Mouse (Mus musculus) megakaryocyte-erythroid progenitor cell, adult 5-6 weeks (primary cell): ENCODE measurements around the gene Gm8122. TPM values are rescaled to one million over a fixed set of nuclear protein-coding genes. Genes with fewer than 3 reads are reported as not detected.
"Not testable (repeated sequence)": the region's sequence is repeated elsewhere in the genome, so short reads cannot be mapped to it uniquely, and the experiment has no call there.

Experiments used
- ATAC-seq: replicated peaks from 2 replicates; pipeline ENCODE4 v1.8.0; 2016; ENCODE audit warnings: mild to moderate bottlenecking, inconsistent platforms; ENCODE audit not compliant: severe bottlenecking, poor library complexity, low FRiP score, low TSS enrichment
- total RNA-seq, 2 experiments: library from RNA; stranded (forward) in 1 of 2; stranded (reverse) in 1 of 2; fragments of 200-1000, 215-1000 nt in 1 of 2; fragments of >200 nt in 1 of 2; fragmentation: Nextera tagmentation in 1 of 2; gene quantifications; 2 replicates each; pipeline ENCODE4 v1.2.3; 2014 to 2017

Gm8122 gene
- total RNA-seq (2014; fragmentation: Nextera tagmentation) (not detected in 2 replicates), total RNA-seq (2017) (not detected in 2 replicates)

DNA sequence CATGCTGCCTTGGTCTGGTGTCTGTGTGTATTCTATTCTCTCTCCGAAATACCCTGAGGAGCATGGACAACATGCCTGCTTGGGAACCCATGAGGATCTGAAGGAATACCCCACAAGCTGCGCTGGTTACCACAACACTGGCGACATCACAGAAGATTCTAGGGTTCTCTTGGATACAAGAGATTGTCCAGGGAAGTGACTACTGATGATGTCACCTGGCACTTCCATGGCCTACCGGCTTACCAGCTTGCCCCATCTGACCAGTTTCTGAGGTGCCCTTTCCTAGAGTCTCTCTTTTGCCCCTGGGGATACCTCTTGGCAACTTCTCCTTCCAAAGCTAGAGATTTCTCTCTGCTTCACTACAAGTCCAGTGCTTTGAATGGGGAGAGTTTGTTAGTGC is at the start of gene Gm8122:
TSS of gene Gm8122 (minus strand) at position 101 of the 400 bp plus-strand sequence.
- ATAC-seq = not testable (repeated sequence)

DNA sequence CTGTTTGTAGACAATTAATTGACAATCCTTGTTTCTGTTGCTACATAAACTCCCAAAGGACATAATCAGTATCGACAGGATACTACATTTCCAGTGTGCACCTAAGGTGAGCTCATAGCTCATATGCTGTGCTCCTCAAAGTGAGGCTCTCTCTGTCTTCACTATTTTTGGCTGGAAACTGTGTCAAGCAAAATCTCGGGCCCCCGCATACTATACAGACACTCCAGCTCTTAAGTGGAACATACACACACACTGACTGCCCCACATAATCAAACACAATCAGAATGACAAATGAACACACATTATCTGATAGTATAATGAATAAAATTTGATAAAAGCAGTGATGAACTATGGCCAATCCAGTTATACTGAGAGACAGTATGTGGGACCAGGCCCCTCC is 43.6 kb upstream of the Gm8122 start:
- ATAC-seq = not testable (repeated sequence)

GRCm38 (mm10) chr14:43278146-43278545 is 43.0 kb upstream of the Gm8122 start:
- ATAC-seq = not testable (repeated sequence)

DNA sequence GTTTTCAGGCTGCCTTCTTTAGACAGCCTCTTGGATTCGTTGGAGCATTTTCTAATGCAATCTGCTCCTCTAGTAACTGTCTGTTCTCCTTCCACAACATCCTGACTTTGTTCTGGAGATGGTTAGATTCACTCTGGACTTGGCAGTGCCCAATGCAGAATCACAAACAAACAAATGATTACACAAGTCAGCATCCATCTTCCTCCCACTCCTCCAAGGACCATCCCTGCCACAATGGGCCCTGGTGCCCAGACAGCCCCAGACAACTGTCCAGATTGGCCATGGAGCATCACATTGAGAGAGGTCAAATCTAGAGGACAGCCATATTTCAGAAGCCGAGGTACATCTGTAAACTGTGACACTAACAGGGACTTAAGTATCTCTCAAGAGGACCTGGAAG is 42.4 kb upstream of the Gm8122 start:
- ATAC-seq = not testable (repeated sequence)

DNA sequence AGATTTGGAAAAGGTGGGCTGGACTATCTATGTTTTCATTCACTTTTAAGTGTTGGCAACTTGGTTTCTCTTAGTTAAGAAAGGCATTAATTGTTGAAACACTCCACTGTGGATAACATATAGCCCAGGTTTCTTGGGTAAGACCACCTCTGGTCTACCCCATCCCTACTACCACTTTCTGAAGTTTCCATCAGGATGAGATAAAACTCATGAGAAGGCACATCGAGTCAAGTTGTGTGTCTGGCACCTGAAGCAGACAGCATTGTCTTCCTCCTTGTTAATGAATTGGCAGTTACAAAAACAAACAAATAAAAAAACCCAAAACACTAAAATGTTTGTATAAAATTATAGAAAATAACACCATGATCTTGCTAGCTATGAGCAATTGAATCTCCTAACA is 40.6 kb upstream of the Gm8122 start:
- ATAC-seq = not testable (repeated sequence)

DNA sequence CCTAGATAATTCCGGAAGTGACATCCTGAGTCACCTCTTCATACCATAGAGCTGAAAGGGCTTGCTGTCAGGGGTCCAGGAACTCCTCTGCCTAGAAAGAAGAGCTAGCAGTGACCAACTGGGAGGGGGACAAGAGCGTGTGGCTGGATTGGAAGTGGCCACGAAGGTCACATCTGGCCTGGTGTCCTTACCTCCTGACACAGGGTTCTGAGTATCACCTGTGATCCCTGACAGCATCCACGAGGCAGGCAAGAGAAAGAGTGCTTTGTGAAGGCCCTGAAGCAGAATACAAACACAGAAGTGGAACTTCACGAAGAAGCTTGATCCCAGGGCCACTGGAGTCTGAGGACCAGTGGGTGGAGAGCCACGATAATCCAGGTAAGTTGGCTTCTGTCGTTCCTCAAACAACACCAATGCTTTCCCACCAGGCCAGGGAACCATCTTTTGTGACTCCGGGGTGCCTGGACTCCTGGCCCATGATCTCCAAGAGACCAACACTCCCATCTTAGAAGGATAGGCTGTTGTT is 39.9 kb upstream of the Gm8122 start, which contains the start of gene Gm9732:
TSS of gene Gm9732 (plus strand) at position 51 of the 526 bp plus-strand sequence.
- ATAC-seq = not testable (repeated sequence)

DNA sequence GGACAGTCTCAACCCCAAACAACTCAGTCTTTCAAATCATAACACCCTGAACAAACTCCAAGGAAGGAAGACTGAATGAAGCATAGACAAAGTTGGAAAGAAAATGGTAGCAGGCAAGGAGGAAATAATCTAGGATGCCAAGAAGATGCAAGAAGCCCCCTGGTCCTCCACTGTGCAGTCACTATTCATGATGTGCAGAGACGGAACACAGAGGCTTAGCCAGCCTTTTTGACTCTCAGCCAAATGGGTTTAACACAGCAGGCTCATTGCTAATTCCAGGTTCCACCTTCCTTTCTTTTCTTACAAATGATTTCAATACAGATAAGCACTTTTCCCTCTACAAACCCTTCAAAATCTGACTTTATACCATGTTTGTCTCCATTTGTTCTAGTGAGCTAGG is 38.1 kb upstream of the Gm8122 start:
- ATAC-seq = not testable (repeated sequence)

DNA sequence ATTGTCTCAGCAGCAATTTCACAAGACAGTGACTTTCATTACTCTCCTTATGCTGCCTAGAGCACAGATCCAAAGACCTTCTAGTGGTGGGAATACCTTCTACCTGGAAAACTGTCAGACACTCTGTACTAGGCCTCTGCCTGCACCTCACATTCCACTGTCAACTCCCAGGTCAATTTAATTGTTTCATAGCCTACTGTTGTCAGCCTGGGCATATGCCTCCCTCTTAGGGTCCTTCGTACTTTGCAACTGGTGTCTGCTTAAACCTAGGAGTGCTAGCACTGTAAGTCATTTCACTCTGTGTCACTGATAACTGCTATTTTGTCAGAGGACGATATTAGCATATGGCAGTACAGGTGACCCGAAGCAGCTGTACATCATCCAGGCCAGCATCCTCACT is 34.1 kb upstream of the Gm8122 start:
- ATAC-seq = not testable (repeated sequence)

- not testable (repeated sequence) for ATAC-seq
Measured at GRCm38 (mm10) chr14:43268521-43269084, 33.5 kb upstream of the Gm8122 start.

- ATAC-seq = not testable (repeated sequence)
Measured at GRCm38 (mm10) chr14:43263421-43263820, 28.3 kb upstream of the Gm8122 start.

- ATAC-seq = not testable (repeated sequence)
Measured at GRCm38 (mm10) chr14:43258349-43258748, 23.2 kb upstream of the Gm8122 start, which contains the start of gene Gm8126. Gene Gm8126, plus strand, starts transcription at chr14:43258649.

DNA sequence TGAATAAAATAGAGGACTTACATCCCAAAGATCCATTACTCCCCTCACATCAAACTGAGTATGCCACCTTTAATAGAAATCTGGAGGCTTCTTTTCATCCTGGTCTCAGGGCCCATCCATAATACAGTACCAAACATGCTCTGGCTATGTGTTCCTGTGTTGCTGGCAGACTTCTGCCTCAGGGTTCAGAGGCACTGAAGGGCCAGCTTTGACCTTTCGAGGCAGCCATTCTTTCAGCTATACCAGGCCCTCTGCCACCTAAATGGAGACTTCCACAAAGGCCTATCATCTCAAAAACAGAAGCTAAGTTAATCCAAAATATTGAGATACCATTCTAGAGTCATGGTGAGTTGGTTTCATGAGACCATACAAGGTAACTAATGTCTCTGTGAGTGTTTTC is 21.4 kb upstream of the Gm8122 start:
- ATAC-seq = not testable (repeated sequence)

GRCm38 (mm10) chr14:43250549-43251253 is 15.6 kb upstream of the Gm8122 start:
- ATAC-seq = not testable (repeated sequence)

DNA sequence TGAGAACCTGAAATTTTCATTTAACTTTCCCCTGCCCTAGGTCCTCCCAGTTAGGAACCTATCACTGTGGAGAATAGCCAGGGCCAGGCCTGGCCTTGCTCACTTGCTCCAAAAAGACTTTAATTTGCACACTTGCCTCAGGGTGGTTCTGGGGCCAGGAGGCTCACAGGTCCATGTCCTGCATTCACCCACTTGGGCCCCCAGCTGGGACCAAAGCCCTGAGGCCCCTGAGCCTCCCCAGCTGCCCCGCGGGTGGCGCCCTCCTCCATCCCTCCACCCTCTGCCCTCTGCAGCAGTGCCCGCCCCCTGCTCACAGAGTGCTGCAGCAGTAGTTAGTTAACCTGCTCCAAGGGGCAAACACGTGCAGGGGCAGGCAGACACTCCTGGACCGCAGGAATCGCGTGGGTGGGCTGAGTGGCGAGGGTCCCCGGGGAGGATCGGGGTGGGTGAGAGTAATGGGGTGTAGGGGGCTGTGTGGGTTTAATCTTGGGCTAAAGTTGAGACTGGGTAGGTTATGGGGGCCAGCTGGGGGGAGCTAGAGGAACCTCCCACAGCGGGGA is 14.6 kb upstream of the Gm8122 start:
- ATAC-seq = not testable (repeated sequence)

DNA sequence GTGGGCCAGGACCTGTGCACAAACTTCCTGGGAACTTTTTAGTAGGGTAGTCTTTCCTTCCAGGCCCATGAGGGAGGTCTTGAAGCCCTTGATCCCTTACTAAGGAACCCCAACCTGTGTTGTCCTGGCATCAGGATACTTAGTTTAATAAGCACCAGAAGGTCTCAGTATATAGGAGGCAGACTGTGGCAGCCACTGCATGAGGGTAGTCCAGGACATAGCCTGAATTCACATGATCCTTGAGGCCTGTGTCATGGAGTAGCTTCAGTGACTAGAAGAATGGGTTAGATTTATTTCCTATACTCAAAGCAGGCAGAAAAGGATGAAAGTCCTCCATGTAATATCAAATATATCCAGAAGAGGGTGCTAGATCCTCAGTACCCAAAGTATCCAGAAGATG is 2.7 kb upstream of the Gm8122 start:
- ATAC-seq = not testable (repeated sequence)

Other genes starting within 250 kb of the Gm8122 start
- gene Gm8082, start 241.7 kb downstream of the Gm8122 start, total RNA-seq (2014; fragmentation: Nextera tagmentation) = not detected in 2 replicates
- gene Gm8082, start 241.7 kb downstream of the Gm8122 start, total RNA-seq (2017) = not detected in 2 replicates
- not detected in 2 replicates for gene Gm10376, start 219.7 kb downstream of the Gm8122 start, total RNA-seq (2014; fragmentation: Nextera tagmentation)
- gene Gm10376, start 219.7 kb downstream of the Gm8122 start, total RNA-seq (2017) = not detected in 2 replicates
- not detected in 2 replicates for gene Gm8094, start 158.7 kb downstream of the Gm8122 start, total RNA-seq (2014; fragmentation: Nextera tagmentation)
- not detected in 2 replicates for gene Gm8094, start 158.7 kb downstream of the Gm8122 start, total RNA-seq (2017)
- not detected in 2 replicates for gene Gm8104, start 134.7 kb downstream of the Gm8122 start, total RNA-seq (2014; fragmentation: Nextera tagmentation)
- not detected in 2 replicates for gene Gm8104, start 134.7 kb downstream of the Gm8122 start, total RNA-seq (2017)
- not detected in 2 replicates for gene Gm7233, start 55.4 kb downstream of the Gm8122 start, total RNA-seq (2014; fragmentation: Nextera tagmentation)
- not detected in 2 replicates for gene Gm7233, start 55.4 kb downstream of the Gm8122 start, total RNA-seq (2017)
- gene Gm8126, start 23.3 kb upstream of the Gm8122 start, total RNA-seq (2014; fragmentation: Nextera tagmentation) = not detected in 2 replicates
- not detected in 2 replicates for gene Gm8126, start 23.3 kb upstream of the Gm8122 start, total RNA-seq (2017)
- gene Gm9732, start 39.7 kb upstream of the Gm8122 start, total RNA-seq (2014; fragmentation: Nextera tagmentation) = not detected in 2 replicates
- gene Gm9732, start 39.7 kb upstream of the Gm8122 start, total RNA-seq (2017) = not detected in 2 replicates
- not detected in 2 replicates for gene Gm8127, start 58.5 kb upstream of the Gm8122 start, total RNA-seq (2014; fragmentation: Nextera tagmentation)
- not detected in 2 replicates for gene Gm8127, start 58.5 kb upstream of the Gm8122 start, total RNA-seq (2017)
- not detected in 2 replicates for gene 1700001F09Rik, start 112.5 kb upstream of the Gm8122 start, total RNA-seq (2014; fragmentation: Nextera tagmentation)
- not detected in 2 replicates for gene 1700001F09Rik, start 112.5 kb upstream of the Gm8122 start, total RNA-seq (2017)
- gene Gm8138, start 181.0 kb upstream of the Gm8122 start, total RNA-seq (2014; fragmentation: Nextera tagmentation) = not detected in 2 replicates
- gene Gm8138, start 181.0 kb upstream of the Gm8122 start, total RNA-seq (2017) = not detected in 2 replicates